Mouse (Mus musculus): ENCODE results near the gene Gm42669.

Gm42669 gene

DNA sequence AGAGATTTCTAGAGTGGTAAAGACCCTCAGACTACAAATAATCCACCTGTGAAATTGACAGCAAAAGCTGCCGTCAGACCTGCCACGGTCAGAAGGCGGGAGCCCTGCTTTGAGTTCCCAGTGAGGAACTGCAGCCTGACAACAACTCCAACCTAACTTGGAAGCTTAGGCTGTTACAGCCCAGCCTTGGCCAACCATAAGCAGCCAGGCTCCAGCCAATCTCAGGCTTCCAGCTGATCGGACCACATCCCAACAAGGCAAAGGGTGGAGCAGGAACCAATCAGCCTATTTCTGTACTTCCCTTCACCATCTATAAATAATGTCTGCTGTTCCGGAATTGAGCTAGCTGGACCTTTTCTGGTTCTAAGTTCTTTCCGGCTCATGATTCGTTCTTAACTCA is 14.5 kb downstream of the Gm42669 start:
- peak; percentile 97 for DNase-seq

- DNase-seq: peak; percentile 79
Measured at GRCm38 (mm10) chr5:107524281-107524680, 16.9 kb downstream of the Gm42669 start.

DNA sequence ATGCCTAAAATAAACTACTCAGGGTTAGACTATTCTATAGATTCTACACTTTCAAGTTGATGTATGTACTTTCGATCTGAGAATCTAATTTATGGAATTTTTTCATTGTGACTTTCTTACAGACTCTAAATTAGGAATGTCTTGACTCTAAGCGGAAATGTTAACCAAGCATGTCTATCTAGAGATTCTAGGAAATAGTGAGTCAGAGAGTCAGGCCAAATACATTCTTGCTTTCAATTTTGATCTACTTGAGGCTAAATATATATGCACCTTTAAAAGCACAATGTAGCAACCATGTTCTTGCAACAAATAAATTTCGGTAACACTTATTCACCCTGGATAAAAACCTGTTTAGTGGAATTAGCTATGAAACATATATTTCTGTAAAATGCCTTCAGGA is 21.4 kb downstream of the Gm42669 start:
- no peak for DNase-seq

DNA sequence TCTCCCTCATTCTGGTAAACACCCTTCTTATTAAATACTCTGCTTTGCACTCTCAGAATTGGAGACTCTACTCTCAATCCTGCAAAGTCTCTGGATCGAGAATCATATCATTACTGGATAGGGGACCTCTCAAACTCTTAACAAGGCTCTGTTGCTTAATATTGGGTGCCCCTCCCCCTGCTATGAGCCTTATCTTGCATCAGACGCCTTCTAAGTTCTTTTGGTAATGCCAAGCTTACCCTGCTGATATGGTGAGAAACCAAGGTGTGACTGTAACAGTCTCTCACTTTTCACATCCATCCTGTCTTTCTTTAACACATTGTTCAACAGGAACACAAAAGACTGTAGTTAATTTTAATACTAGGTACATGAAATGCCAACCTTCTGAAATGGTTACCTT is 26.2 kb downstream of the Gm42669 start:
- DNase-seq: peak; percentile 12

- peak; percentile 85 for DNase-seq
Measured at GRCm38 (mm10) chr5:107534581-107534980, 27.2 kb downstream of the Gm42669 start, which contains the start of gene 1700028K03Rik. TSS of gene 1700028K03Rik (plus strand) at chr5:107534709.

GRCm38 (mm10) chr5:107541696-107542095 is 34.3 kb downstream of the Gm42669 start:
- peak; percentile 94 for DNase-seq

DNA sequence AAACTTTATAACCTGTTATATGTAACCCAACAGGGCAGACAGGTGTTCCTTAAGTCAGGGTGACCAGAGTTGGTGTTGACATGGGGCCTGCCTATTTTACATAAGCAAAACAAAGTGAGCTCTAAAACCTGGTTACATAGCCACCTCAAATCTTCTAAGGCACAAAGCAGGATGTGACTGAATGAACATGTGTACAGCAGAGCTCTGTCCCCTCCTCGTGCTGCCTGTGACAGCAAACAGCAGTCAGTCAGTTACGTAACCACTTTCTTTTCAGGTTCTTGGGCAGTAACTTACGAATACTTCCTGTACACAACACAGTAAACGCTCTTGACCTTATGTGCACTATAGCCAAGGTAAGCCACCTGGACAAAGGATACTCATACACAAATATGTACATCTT is 38.5 kb downstream of the Gm42669 start:
- peak; percentile 53 for DNase-seq

- no peak for DNase-seq
Measured at GRCm38 (mm10) chr5:107547955-107548354, 40.5 kb downstream of the Gm42669 start.

GRCm38 (mm10) chr5:107548444-107548843 is 41.0 kb downstream of the Gm42669 start:
- peak; percentile 36 for DNase-seq

GRCm38 (mm10) chr5:107554336-107554735 is 46.9 kb downstream of the Gm42669 start:
- peak; percentile 61 for DNase-seq

GRCm38 (mm10) chr5:107556969-107557368 is 49.5 kb downstream of the Gm42669 start:
- DNase-seq: peak; percentile 69

DNA sequence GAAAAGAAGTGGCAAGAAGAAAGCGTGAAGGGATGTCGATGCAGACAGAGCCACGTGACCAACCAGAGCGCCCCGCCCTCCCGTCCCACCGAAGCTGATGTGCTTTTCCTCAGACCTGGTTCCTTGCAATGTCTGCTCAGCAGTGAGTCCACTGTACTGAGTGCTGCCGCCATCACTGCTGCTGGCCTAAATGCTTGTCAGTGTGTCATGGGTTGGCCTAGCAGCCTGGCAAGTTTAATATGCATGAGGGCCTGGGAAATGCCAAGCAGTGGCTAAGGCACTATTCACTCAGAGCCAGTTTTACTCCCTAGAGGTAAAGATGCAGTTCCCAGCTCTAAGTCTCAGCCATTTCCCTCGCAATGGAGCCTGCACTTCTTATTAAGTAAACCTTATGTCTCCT is 61.7 kb downstream of the Gm42669 start:
- DNase-seq: no peak

- DNase-seq: peak; percentile 98
Measured at GRCm38 (mm10) chr5:107597301-107598077, 90.1 kb downstream of the Gm42669 start, which contains the start of the genes Rpap2 and Glmn. TSS of gene Rpap2 (plus strand) at chr5:107597373. TSS of gene Glmn (minus strand) at chr5:107597888.

- peak; percentile 17 for DNase-seq
Measured at GRCm38 (mm10) chr5:107598380-107598779, 91.0 kb downstream of the Gm42669 start.

GRCm38 (mm10) chr5:107611224-107611623 is 103.8 kb downstream of the Gm42669 start:
- peak; percentile 75 for DNase-seq

- DNase-seq: peak; percentile 29
Measured at GRCm38 (mm10) chr5:107617986-107618385, 110.6 kb downstream of the Gm42669 start.

DNA sequence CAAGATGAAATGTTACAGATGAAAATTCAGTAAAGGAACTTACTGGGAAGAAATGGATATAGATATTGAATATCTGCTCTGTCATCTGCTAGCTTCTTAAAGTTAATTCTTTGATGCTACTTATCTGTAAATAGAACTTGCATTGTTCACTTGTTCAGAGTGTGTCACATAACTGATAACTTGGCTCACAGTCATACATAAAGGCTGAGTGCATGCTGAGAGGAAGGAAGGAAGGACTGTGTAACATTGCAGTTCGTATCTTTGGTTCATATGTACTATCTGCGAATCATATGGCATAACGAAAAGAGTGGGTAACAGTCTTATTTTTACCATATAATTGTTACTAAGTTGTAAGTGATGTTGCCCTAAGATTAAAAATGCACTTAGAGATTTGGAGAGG is 113.9 kb downstream of the Gm42669 start:
- no peak for DNase-seq
